Mouse (Mus musculus): Measurements from ENCODE around the gene Frk.

DNA sequence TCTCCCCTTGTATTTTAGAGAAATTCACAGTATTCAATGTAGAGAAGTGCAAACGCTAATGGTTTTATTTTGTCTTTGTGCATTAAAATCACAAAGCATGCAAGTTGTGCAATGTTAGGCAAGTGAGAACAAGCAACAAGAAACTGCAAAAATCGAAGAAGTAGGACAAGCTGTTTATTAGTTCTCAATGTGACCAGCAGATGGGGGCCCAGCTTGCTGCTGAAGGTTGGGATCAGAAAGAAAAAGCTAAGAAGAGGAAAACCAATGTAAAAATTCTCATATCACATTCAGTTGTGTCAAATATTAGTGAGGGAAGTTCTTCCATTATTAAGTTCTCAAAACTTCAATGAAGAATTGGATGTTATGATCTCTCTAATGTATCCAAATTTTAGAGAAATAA, 134.0 kb downstream of the Frk start:
- TF ChIP-seq CTCF (IDR thresholded peaks at IDR 0.05; ENCODE audit: low read depth) (peak; percentile 41), EP300 (IDR thresholded peaks at IDR 0.05; ENCODE audit: low read depth) (no peak)
